Mouse (Mus musculus) heart, embryonic 11.5 days (tissue): Measurements from ENCODE around the gene Btn2a2. TPM values are rescaled to one million over a fixed set of nuclear protein-coding genes. Genes with fewer than 3 reads are reported as not detected.

Source experiments
- ATAC-seq: fragments of 200-750 bp; cut with Nextera tagmentation; replicated peaks from 2 replicates; pipeline ENCODE4 v1.8.0; 2017; ENCODE audit warnings: moderate library complexity; ENCODE audit not compliant: insufficient number of reproducible peaks, low FRiP score, low TSS enrichment
- H3K27ac ChIP-seq: fragments of 300-500 bp; sonication (generic); 2 replicates; pipeline ENCODE4 v1.5.1; 2014; ENCODE audit warnings: mild to moderate bottlenecking, low read depth, low read length
- H3K27me3 ChIP-seq: fragments of 300-500 bp; sonication (generic); 2 replicates; pipeline ENCODE4 v1.6.1; 2014; ENCODE audit warnings: mild to moderate bottlenecking, low read length, mixed read lengths; ENCODE audit not compliant: control insufficient read depth, insufficient read depth
- H3K36me3 ChIP-seq: fragments of 300-500 bp; sonication (generic); 2 replicates; pipeline ENCODE4 v1.6.1; 2014; ENCODE audit warnings: mild to moderate bottlenecking, low read length, moderate library complexity, mixed read lengths; ENCODE audit not compliant: control insufficient read depth, insufficient read depth
- H3K4me1 ChIP-seq: fragments of 300-500 bp; sonication (generic); 2 replicates; pipeline ENCODE4 v1.6.1; 2014; ENCODE audit warnings: low read length; ENCODE audit not compliant: control insufficient read depth, insufficient read depth
- H3K4me2 ChIP-seq: fragments of 300-500 bp; sonication (generic); 2 replicates; pipeline ENCODE4 v1.6.1; 2014; ENCODE audit warnings: mild to moderate bottlenecking, moderate library complexity
- H3K4me3 ChIP-seq: fragments of 300-500 bp; sonication (generic); 2 replicates; pipeline ENCODE4 v1.5.1; 2014; ENCODE audit warnings: low read depth, low read length
- H3K9ac ChIP-seq: fragments of 300-500 bp; sonication (generic); 2 replicates; pipeline ENCODE4 v1.6.1; 2014; ENCODE audit warnings: mild to moderate bottlenecking, low read depth, low read length, moderate library complexity
- H3K9me3 ChIP-seq: fragments of 300-500 bp; sonication (generic); replicated peaks from 2 replicates; pipeline ENCODE4 v1.6.1; 2016; ENCODE audit warnings: low read length; ENCODE audit not compliant: control insufficient read depth
- WGBS: fragments of 180-500 bp; shearing (Covaris S2); extraction: QIAGEN DNeasy Blood & Tissue Kit; methylation state at CpG from one replicate; pipeline ENCODE4 v1.1.7; 2014; ENCODE audit not compliant: insufficient replicate concordance; 5-methylcytosine and 5-hydroxymethylcytosine counted together
- microRNA-seq: library from miRNA; unstranded; fragments of <30 nt; microRNA quantifications from one replicate; pipeline ENCODE4, GENCODE M21; 2016; ENCODE audit warnings: borderline number of aligned reads
- polyA plus RNA-seq: library from polyadenylated mRNA; unstranded; fragments of >200 nt; fragmentation: Nextera tagmentation; extraction: Ambion mirVana; gene quantifications from 2 replicates; pipeline ENCODE4 v1.2.1, GENCODE M21; 2014

Gene Btn2a2
- polyA plus RNA-seq, 1 experiment from 2014 or later, result 0.59 TPM

DNA sequence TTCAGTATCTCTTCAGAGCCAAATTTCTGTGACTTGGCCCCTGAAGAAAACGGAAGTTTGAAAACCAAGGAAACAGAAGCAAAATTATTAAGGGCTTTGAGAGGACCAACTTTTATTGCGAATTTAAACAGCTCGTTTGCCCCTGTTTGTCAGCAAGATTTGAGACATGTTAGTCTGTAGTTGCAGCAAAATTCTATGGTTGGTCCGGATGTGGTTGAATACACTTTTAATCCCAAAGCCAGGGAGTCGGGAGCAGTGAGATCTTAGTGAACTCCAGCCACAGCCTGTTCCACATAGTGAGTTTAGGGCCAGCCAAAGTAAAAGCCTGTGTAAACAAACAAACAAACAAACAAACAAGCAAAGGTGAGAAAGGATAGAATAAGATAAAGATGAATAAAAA lies 55.5 kb downstream of the Btn2a2 start:
- WGBS, result 15% methylated on average over 5 of the region's 5 CpGs
- no peak for ATAC-seq
- Histone ChIP-seq H3K27me3 (no peaks in the 10 kb centered on the region), H3K9ac (0 out of 2 replicates have a peak overlapping the region, but pooled peaks have one; percentile 31), H3K27ac (peak overlapping the region; percentile 80), H3K4me2 (peak overlapping the region; percentile 75), H3K4me1 (peaks cover 6% of the 10 kb centered on the region), H3K4me3 (peak overlapping the region; percentile 51), H3K9me3 (no peaks in the 10 kb centered on the region), H3K36me3 (no peaks in the 10 kb centered on the region)

DNA sequence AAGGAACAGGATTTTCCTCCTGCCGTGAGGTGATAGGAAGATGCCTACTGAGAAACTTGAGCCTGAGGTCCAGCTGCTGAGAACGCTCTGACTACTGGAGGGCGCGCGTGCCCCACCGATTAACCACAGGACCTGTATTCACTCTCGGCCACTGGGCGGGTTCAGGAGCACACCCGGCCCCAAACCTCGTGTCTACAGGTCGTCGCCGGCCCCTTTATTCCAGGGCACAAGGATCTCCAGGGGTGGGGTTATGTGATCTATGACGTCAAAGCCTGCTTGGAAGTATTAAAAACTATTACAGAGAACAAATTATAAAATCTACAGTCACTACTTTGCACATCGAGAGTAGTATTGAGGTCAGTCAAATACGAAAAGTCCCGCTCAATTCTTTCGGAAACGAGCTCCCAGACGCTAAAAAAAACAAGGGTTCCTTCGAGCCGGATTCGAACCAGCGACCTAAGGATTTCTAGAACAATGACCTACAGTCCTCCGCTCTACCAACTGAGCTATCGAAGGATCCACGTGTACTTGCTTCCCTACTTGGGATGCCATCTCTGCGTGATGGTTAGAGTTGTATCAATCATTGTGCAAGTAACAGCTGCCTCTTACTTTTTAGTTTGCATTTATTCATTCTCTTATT lies 56.0 kb downstream of the Btn2a2 start:
- Histone ChIP-seq H3K27ac (peak overlapping the region; percentile 80), H3K36me3 (no peaks in the 10 kb centered on the region), H3K9me3 (no peaks in the 10 kb centered on the region), H3K9ac (peak overlapping the region; percentile 56; the same call in 1 of the 2 replicates), H3K27me3 (no peaks in the 10 kb centered on the region), H3K4me2 (peak overlapping the region; percentile 75), H3K4me1 (peaks cover 6% of the 10 kb centered on the region), H3K4me3 (peak overlapping the region; percentile 51)
- peak; percentile 87 for ATAC-seq
- under 1% methylated on average over 28 of the region's 28 CpGs for WGBS

- Histone ChIP-seq H3K4me3 (peak overlapping the region; percentile 51), H3K4me1 (peaks cover 6% of the 10 kb centered on the region), H3K4me2 (peak overlapping the region; percentile 75), H3K9ac (peak overlapping the region; percentile 78), H3K27ac (peak overlapping the region; percentile 80), H3K36me3 (no peaks in the 10 kb centered on the region), H3K27me3 (no peaks in the 10 kb centered on the region), H3K9me3 (no peaks in the 10 kb centered on the region)
- ATAC-seq, result peak; percentile 75
- WGBS, result under 1% methylated on average over 15 of the region's 15 CpGs
These were observed 57.3 kb downstream of the Btn2a2 start for GRCm38 (mm10) chr13:23431351-23431771.

DNA sequence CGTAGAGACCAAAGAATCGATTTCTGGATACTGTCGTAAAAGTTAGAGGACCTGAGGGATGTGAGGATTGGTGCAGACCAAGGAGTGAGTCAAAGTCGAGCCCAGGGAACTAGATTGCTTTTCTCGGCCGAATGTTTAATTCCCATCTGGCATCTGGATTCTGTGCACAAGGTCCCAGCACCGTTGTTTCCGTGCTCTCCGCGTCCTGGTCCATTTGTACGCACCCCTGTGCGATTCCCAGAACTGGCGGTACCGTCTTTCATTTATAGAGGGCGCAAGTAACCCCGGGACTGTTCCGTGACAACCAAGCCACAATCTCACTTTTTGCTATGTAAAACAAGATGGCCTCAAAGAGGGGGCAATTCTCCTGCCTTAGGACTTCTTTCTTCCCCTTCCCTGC lies 57.9 kb downstream of the Btn2a2 start:
- Histone ChIP-seq H3K27ac (peak overlapping the region; percentile 80), H3K4me3 (peak overlapping the region; percentile 51), H3K9me3 (no peaks in the 10 kb centered on the region), H3K4me2 (peak overlapping the region; percentile 75), H3K4me1 (peaks cover 9% of the 10 kb centered on the region), H3K9ac (peak overlapping the region; percentile 78), H3K27me3 (no peaks in the 10 kb centered on the region), H3K36me3 (no peaks in the 10 kb centered on the region)
- WGBS, result under 1% methylated on average over 17 of the region's 17 CpGs
- ATAC-seq, result peak; percentile 55

DNA sequence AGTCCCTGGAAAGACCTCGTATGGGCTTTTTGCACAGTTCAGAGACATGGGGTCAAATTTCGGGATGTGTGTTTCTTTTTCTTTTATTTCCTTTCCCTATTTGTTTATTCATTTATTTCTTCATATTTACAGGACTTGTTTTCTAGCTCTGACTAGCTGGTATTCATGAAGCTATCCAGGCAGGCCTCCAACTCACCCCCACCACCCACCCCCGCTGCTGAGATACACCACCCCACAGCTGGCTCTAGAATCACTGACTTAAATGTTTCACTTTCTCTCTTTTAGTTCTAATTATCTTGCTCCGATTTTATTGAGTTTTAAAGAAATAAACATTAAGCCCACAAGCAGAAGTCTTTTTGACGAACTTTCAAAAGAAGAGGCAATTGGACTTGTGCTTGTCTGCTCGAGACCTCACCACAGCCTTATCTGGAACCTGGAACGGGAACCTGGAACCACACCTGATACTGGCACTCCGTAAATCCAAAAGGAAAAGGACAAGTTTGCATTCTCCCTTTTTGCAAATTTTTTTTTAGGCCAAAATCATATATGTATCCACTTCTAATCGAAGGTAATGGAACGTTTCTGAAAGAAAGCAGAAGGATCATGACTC lies 58.8 kb downstream of the Btn2a2 start:
- Histone ChIP-seq H3K36me3 (no peaks in the 10 kb centered on the region), H3K9ac (peak overlapping the region; percentile 78), H3K9me3 (no peaks in the 10 kb centered on the region), H3K27ac (peak overlapping the region; percentile 80; the same call in 1 of the 2 replicates), H3K4me3 (peak overlapping the region; percentile 51), H3K27me3 (no peaks in the 10 kb centered on the region), H3K4me2 (peak overlapping the region; percentile 75), H3K4me1 (peaks cover 10% of the 10 kb centered on the region)
- ATAC-seq, result no peak
- 34% methylated on average over 10 of the region's 10 CpGs for WGBS

DNA sequence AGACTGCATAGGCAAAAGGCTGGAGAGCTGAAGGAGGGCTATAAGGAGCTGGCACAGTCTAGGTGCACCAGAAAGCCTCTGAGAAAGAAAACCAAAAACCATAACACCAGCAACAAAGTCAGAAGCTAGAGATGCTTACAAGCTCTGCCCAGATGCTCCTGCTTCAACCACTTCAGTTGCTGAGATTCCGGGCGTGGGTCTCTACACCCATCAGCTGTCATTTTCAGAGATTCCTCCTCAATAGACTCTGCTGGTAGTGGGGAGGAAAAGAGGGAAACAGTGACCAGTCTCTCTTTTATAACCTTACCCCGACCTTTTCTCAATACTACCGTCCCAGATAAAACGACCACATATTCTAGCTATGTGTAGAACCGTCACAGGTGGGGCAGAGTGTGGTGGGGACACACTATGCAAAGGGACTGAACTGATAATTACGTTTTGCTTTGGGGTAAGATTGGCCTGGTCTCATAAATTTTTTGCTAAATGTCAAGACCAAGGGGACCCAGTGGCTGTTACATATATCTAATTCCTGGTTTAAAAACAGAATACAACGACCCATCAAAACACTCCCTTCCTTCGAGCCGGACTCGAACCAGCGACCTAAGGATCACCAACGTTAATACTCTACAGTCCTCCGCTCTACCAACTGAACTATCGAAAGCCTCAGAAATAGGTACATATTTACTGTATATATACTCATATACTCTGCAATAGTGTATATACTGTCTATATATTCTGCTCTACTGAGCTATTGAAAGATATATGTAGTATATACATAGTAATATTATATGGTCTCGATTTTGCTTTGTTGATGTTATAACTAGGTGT lies 60.3 kb downstream of the Btn2a2 start:
- no peaks in the 10 kb centered on the region for H3K9me3 ChIP-seq
- H3K27me3 ChIP-seq, result no peaks in the 10 kb centered on the region
- WGBS, result 55% methylated on average over 16 of the region's 16 CpGs
- ATAC-seq, result no peak
- no peaks in the 10 kb centered on the region for H3K36me3 ChIP-seq
- H3K4me2 ChIP-seq, result peak overlapping the region; percentile 8; the same call in 1 of the 2 replicates
- H3K27ac ChIP-seq, result no peak overlapping the region
- H3K9ac ChIP-seq, result no peak overlapping the region
- H3K4me1 ChIP-seq, result peaks cover 7% of the 10 kb centered on the region
- no peak overlapping the region; the same call in 1 of the 2 replicates for H3K4me3 ChIP-seq

Small RNAs within 50 kb of the gene (microRNA-seq; reads per million reads assigned to microRNA genes)
- gene Gm44297 (0.27 reads per million), gene n-TStga1 (2.0 reads per million, percentile 25 among the genes with 10 or more reads in this experiment)

Other genes starting within 250 kb of the Btn2a2 start
- not detected in 2 replicates for gene Vmn1r223, start 241.7 kb downstream of the Btn2a2 start, polyA plus RNA-seq
- gene Zfp322a, start 119.6 kb downstream of the Btn2a2 start, polyA plus RNA-seq, result 43.4 and 43.7 TPM in 2 replicates
- 8.9 and 9.8 TPM in 2 replicates for gene Abt1, start 65.0 kb downstream of the Btn2a2 start, polyA plus RNA-seq
- 0.97 and 1.7 TPM in 2 replicates for gene Btn1a1, start 23.0 kb downstream of the Btn2a2 start, polyA plus RNA-seq
- gene Hist1h4h, start 42.2 kb upstream of the Btn2a2 start, polyA plus RNA-seq, result 2.1 and 3.4 TPM in 2 replicates
- 1.4 and 2.3 TPM in 2 replicates for gene Hist1h2af, start 45.0 kb upstream of the Btn2a2 start, polyA plus RNA-seq
- gene Hist1h3g, start 46.6 kb upstream of the Btn2a2 start, polyA plus RNA-seq, result 2.8 and 3.1 TPM in 2 replicates
- 0.43 and 0.66 TPM in 2 replicates for gene Hist1h2bh, start 54.5 kb upstream of the Btn2a2 start, polyA plus RNA-seq
- gene Hist1h3f, start 55.2 kb upstream of the Btn2a2 start, polyA plus RNA-seq, result 0.19 TPM in 1 of 2 replicates, not detected in the other
- not detected in 2 replicates for gene Hist1h4f, start 62.8 kb upstream of the Btn2a2 start, polyA plus RNA-seq
- gene Hist1h1d, start 64.4 kb upstream of the Btn2a2 start, polyA plus RNA-seq, result 0.15 and 0.27 TPM in 2 replicates
- gene Hist1h3e, start 73.5 kb upstream of the Btn2a2 start, polyA plus RNA-seq, result 2.6 and 3.0 TPM in 2 replicates
- 27.6 and 34.5 TPM in 2 replicates for gene Hist1h2ae, start 82.4 kb upstream of the Btn2a2 start, polyA plus RNA-seq
- 2.3 and 6.5 TPM in 2 replicates for gene Hist1h2bg, start 82.5 kb upstream of the Btn2a2 start, polyA plus RNA-seq
- gene Hist1h2bf, start 85.3 kb upstream of the Btn2a2 start, polyA plus RNA-seq, result 1.3 and 2.6 TPM in 2 replicates
- 0.44 and 1.3 TPM in 2 replicates for gene Hist1h2ad, start 85.5 kb upstream of the Btn2a2 start, polyA plus RNA-seq
- 2.9 and 4.6 TPM in 2 replicates for gene Hist1h3d, start 86.9 kb upstream of the Btn2a2 start, polyA plus RNA-seq
- 42.3 and 51.7 TPM in 2 replicates for gene Hist1h4d, start 92.7 kb upstream of the Btn2a2 start, polyA plus RNA-seq
- 1.5 and 2.4 TPM in 2 replicates for gene Hist1h2be, start 132.3 kb upstream of the Btn2a2 start, polyA plus RNA-seq
- gene Hist1h1e, start 133.7 kb upstream of the Btn2a2 start, polyA plus RNA-seq, result 8.4 and 11.1 TPM in 2 replicates
- gene Hist1h2ac, start 195.1 kb upstream of the Btn2a2 start, polyA plus RNA-seq, result 0.52 and 0.62 TPM in 2 replicates
- gene Hist1h2bc, start 195.3 kb upstream of the Btn2a2 start, polyA plus RNA-seq, result 31.3 and 31.9 TPM in 2 replicates
- gene Hist1h1t, start 207.0 kb upstream of the Btn2a2 start, polyA plus RNA-seq, result not detected in 2 replicates
- 0.69 and 2.7 TPM in 2 replicates for gene Hist1h4c, start 209.6 kb upstream of the Btn2a2 start, polyA plus RNA-seq
- gene Hfe, start 222.0 kb upstream of the Btn2a2 start, polyA plus RNA-seq, result 8.2 and 9.9 TPM in 2 replicates
- gene Hist1h1c, start 250.0 kb upstream of the Btn2a2 start, polyA plus RNA-seq, result 24.6 TPM in 2 replicates